Mouse (Mus musculus): Measurements from ENCODE around the gene Apobr.

Apobr gene

GRCm38 (mm10) chr7:126601896-126602295 is 17.2 kb downstream of the Apobr start:
- no peak for DNase-seq (ENCODE audit: low spot score)

- DNase-seq (ENCODE audit: low spot score) = no peak
These were observed 17.9 kb downstream of the Apobr start for GRCm38 (mm10) chr7:126602650-126603049.

GRCm38 (mm10) chr7:126606611-126607010 is 21.9 kb downstream of the Apobr start:
- no peak for DNase-seq (ENCODE audit: low spot score)

- no peak for DNase-seq (ENCODE audit: low spot score)
These were observed 22.3 kb downstream of the Apobr start for GRCm38 (mm10) chr7:126607064-126607463.

- DNase-seq (ENCODE audit: low spot score) = no peak
These were observed 23.1 kb downstream of the Apobr start for GRCm38 (mm10) chr7:126607796-126608195.

- DNase-seq (ENCODE audit: low spot score) = no peak
These were observed 28.0 kb downstream of the Apobr start for GRCm38 (mm10) chr7:126612736-126613135.

GRCm38 (mm10) chr7:126616707-126617106 is 32.0 kb downstream of the Apobr start:
- DNase-seq (ENCODE audit: low spot score) = no peak

- DNase-seq (ENCODE audit: low spot score) = no peak
These were observed 35.0 kb downstream of the Apobr start for GRCm38 (mm10) chr7:126619559-126620275.

- peak; percentile 53 for DNase-seq (ENCODE audit: low spot score)
These were observed 37.0 kb downstream of the Apobr start for GRCm38 (mm10) chr7:126621452-126622359.

- DNase-seq (ENCODE audit: low spot score) = no peak
These were observed 38.6 kb downstream of the Apobr start for GRCm38 (mm10) chr7:126623381-126623780.

GRCm38 (mm10) chr7:126624774-126625173 is 40.0 kb downstream of the Apobr start:
- peak; percentile 30 for DNase-seq (ENCODE audit: low spot score)

- DNase-seq (ENCODE audit: low spot score) = peak; percentile 95
These were observed 40.6 kb downstream of the Apobr start for GRCm38 (mm10) chr7:126625369-126625768.

- no peak for DNase-seq (ENCODE audit: low spot score)
These were observed 41.3 kb downstream of the Apobr start for GRCm38 (mm10) chr7:126625807-126626600.

GRCm38 (mm10) chr7:126628111-126628510 is 43.4 kb downstream of the Apobr start:
- no peak for DNase-seq (ENCODE audit: low spot score)

- no peak for DNase-seq (ENCODE audit: low spot score)
These were observed 45.2 kb downstream of the Apobr start for GRCm38 (mm10) chr7:126629915-126630314.

- no peak for DNase-seq (ENCODE audit: low spot score)
These were observed 46.2 kb downstream of the Apobr start, which contains the start of gene Nupr1 for GRCm38 (mm10) chr7:126630824-126631518. TSS of gene Nupr1 (minus strand) at chr7:126630861.

GRCm38 (mm10) chr7:126632478-126632877 is 47.7 kb downstream of the Apobr start:
- no peak for DNase-seq (ENCODE audit: low spot score)

GRCm38 (mm10) chr7:126635375-126635774 is 50.6 kb downstream of the Apobr start:
- DNase-seq (ENCODE audit: low spot score) = no peak

- peak; percentile 80 for DNase-seq (ENCODE audit: low spot score)
These were observed 52.2 kb downstream of the Apobr start for GRCm38 (mm10) chr7:126636733-126637520.
